Mouse (Mus musculus) erythroblast, embryonic 14.5 days (primary cell): ENCODE measurements around the gene Rpl26. TPM values are rescaled to one million over a fixed set of nuclear protein-coding genes. Genes with fewer than 3 reads are reported as not detected.
"Not testable (repeated sequence)": the region's sequence is repeated elsewhere in the genome, so short reads cannot be mapped to it uniquely, and the experiment has no call there.

Experiments
- H3K27me3 ChIP-seq: 2 replicates; pipeline ENCODE4 v1.6.1; 2012; ENCODE audit warnings: inconsistent platforms; ENCODE audit not compliant: control insufficient read depth
- H3K36me3 ChIP-seq: 2 replicates; pipeline ENCODE4 v1.6.1; 2012; ENCODE audit warnings: mild to moderate bottlenecking, inconsistent platforms; ENCODE audit not compliant: control insufficient read depth
- H3K4me1 ChIP-seq: 2 replicates; pipeline ENCODE4 v1.6.1; 2012; ENCODE audit warnings: inconsistent platforms; ENCODE audit not compliant: control insufficient read depth
- H3K4me3 ChIP-seq: replicated peaks from 2 replicates; pipeline ENCODE3; 2012; ENCODE audit warnings: moderate library complexity, mild to moderate bottlenecking, inconsistent platforms
- H3K9me3 ChIP-seq: 2 replicates; pipeline ENCODE4 v1.6.1; 2012; ENCODE audit warnings: low read length, inconsistent platforms, mixed read lengths; ENCODE audit not compliant: control insufficient read depth
- GATA1 ChIP-seq: IDR thresholded peaks from 2 replicates; pipeline ENCODE4 v1.6.1; 2012; ENCODE audit warnings: low read length, inconsistent platforms, mixed read lengths
- TAL1 ChIP-seq: IDR thresholded peaks from 3 replicates; pipeline ENCODE4 v1.6.1; 2012; ENCODE audit warnings: low read length, inconsistent platforms, mixed read lengths
- polyA plus RNA-seq: library from polyadenylated mRNA; stranded (reverse); fragments of >175 nt; gene quantifications from 2 replicates; pipeline ENCODE4 v1.2.3, GENCODE M21; 2012

Gene Rpl26
- polyA plus RNA-seq, 1 experiment = 7.0 TPM

GRCm38 (mm10) chr11:68923191-68923590 is 21.8 kb downstream of the Rpl26 start:
- peaks cover 6% of the 10 kb centered on the region for H3K4me1 ChIP-seq
- no peaks in the 10 kb centered on the region for H3K36me3 ChIP-seq
- H3K4me3 ChIP-seq = no peak overlapping the region
- TF ChIP-seq GATA1 (no peak), TAL1 (no peak)
- no peaks in the 10 kb centered on the region for H3K9me3 ChIP-seq
- peaks cover 6% of the 10 kb centered on the region; the same call in 1 of the 2 replicates for H3K27me3 ChIP-seq

- Histone ChIP-seq H3K27me3 (peaks cover 6% of the 10 kb centered on the region; the same call in 1 of the 2 replicates), H3K9me3 (no peaks in the 10 kb centered on the region), H3K4me3 (no peak overlapping the region), H3K36me3 (no peaks in the 10 kb centered on the region), H3K4me1 (peaks cover 6% of the 10 kb centered on the region)
- no peak for TF ChIP-seq GATA1
- TF ChIP-seq TAL1 = no peak
Observed at GRCm38 (mm10) chr11:68924749-68925148, 23.4 kb downstream of the Rpl26 start.

GRCm38 (mm10) chr11:68926981-68927380 is 25.6 kb downstream of the Rpl26 start, which contains the start of gene Odf4:
Gene Odf4, minus strand, starts transcription at chr11:68927081.
- no peak within 1 kb of the TSS for H3K4me3 ChIP-seq
- no peaks in the 10 kb centered on the region for H3K36me3 ChIP-seq
- TF ChIP-seq GATA1 = no peak
- no peak for TF ChIP-seq TAL1
- H3K4me1 ChIP-seq = peaks cover 6% of the 10 kb centered on the region
- H3K9me3 ChIP-seq = no peaks in the 10 kb centered on the region
- H3K27me3 ChIP-seq = peaks cover 4% of the 10 kb centered on the region; the same call in 1 of the 2 replicates

GRCm38 (mm10) chr11:68929947-68930346 is 28.6 kb downstream of the Rpl26 start:
- Histone ChIP-seq H3K4me1 (no peaks in the 10 kb centered on the region), H3K9me3 (no peaks in the 10 kb centered on the region), H3K36me3 (no peaks in the 10 kb centered on the region), H3K27me3 (peaks cover 2% of the 10 kb centered on the region; the same call in 1 of the 2 replicates), H3K4me3 (no peak overlapping the region)
- TF ChIP-seq GATA1 = no peak
- TF ChIP-seq TAL1 = no peak

GRCm38 (mm10) chr11:68933885-68934507 is 32.6 kb downstream of the Rpl26 start:
- Histone ChIP-seq H3K4me3 (no peak overlapping the region), H3K4me1 (no peaks in the 10 kb centered on the region; the same call in 1 of the 2 replicates), H3K36me3 (no peaks in the 10 kb centered on the region), H3K9me3 (no peaks in the 10 kb centered on the region), H3K27me3 (no peaks in the 10 kb centered on the region)
- no peak for TF ChIP-seq GATA1
- no peak for TF ChIP-seq TAL1

- not testable (repeated sequence) for H3K36me3 ChIP-seq, H3K4me3 ChIP-seq, H3K9me3 ChIP-seq, H3K27me3 ChIP-seq
- peaks cover 17% of the 10 kb centered on the region for H3K4me1 ChIP-seq
Observed at GRCm38 (mm10) chr11:68936951-68937350, 35.6 kb downstream of the Rpl26 start.

- no peaks in the 10 kb centered on the region for H3K27me3 ChIP-seq
- H3K4me3 ChIP-seq = peak overlapping the region; percentile 58
- TF ChIP-seq GATA1 (no peak), TAL1 (no peak)
- no peaks in the 10 kb centered on the region for H3K36me3 ChIP-seq
- peaks cover 17% of the 10 kb centered on the region for H3K4me1 ChIP-seq
- no peaks in the 10 kb centered on the region for H3K9me3 ChIP-seq
Observed at GRCm38 (mm10) chr11:68939451-68940304, 38.3 kb downstream of the Rpl26 start.

GRCm38 (mm10) chr11:68940516-68940915 is 39.1 kb downstream of the Rpl26 start:
- Histone ChIP-seq H3K36me3 (no peaks in the 10 kb centered on the region), H3K4me1 (peaks cover 17% of the 10 kb centered on the region), H3K9me3 (no peaks in the 10 kb centered on the region), H3K4me3 (no peak overlapping the region), H3K27me3 (no peaks in the 10 kb centered on the region)
- TF ChIP-seq GATA1 (no peak), TAL1 (no peak)

GRCm38 (mm10) chr11:68942731-68943130 is 41.3 kb downstream of the Rpl26 start:
- H3K4me1 ChIP-seq = peaks cover 19% of the 10 kb centered on the region
- no peaks in the 10 kb centered on the region for H3K9me3 ChIP-seq
- peaks cover 8% of the 10 kb centered on the region for H3K27me3 ChIP-seq
- no peaks in the 10 kb centered on the region for H3K36me3 ChIP-seq
- no peak for TF ChIP-seq GATA1
- TF ChIP-seq TAL1 = no peak
- H3K4me3 ChIP-seq = no peak overlapping the region
